Mouse (Mus musculus) embryonic fibroblast, embryonic 13.5 days (primary cell): ENCODE measurements around the gene Gm28048.

Source experiments
- CTCF ChIP-seq: IDR thresholded peaks from 2 replicates; pipeline ENCODE4 v1.5.1; 2011; ENCODE audit warnings: mild to moderate bottlenecking, control low read depth, low read length, moderate library complexity, borderline replicate concordance; ENCODE audit not compliant: insufficient read depth
- POLR2A ChIP-seq: IDR thresholded peaks from 2 replicates; pipeline ENCODE4 v1.6.1; 2011; ENCODE audit warnings: low read depth, mild to moderate bottlenecking, control low read depth, low read length, moderate library complexity

- TF ChIP-seq CTCF (no peak), POLR2A (no peak)
Measured at GRCm38 (mm10) chr11:22863581-22863980, 118.3 kb downstream of the Gm28048 start.
